Mouse (Mus musculus) liver, adult 2 months (tissue): ENCODE results near the gene Gpr137. TPM values are rescaled to one million over a fixed set of nuclear protein-coding genes. Genes with fewer than 3 reads are reported as not detected.
A peak's percentile ranks its signal among the peaks of the same experiment; 100 is the strongest.

ENCODE experiments used
- DNase-seq: peaks from one replicate; pipeline ENCODE4 v3.0.0-alpha.2; 2011; ENCODE audit warnings: low read depth, low spot score; ENCODE audit errors: extremely low read depth
- H3K27ac ChIP-seq: fragments of 200-500 bp; replicated peaks from 2 replicates; pipeline ENCODE4 v1.5.1; 2012; ENCODE audit warnings: low read depth, mild to moderate bottlenecking, control low read depth, inconsistent platforms, low read length; ENCODE audit not compliant: insufficient read depth
- H3K27me3 ChIP-seq: fragments of 200-500 bp; 2 replicates; pipeline ENCODE4 v1.6.1; 2012; ENCODE audit warnings: mild to moderate bottlenecking, moderate library complexity, low read length, inconsistent platforms; ENCODE audit not compliant: control insufficient read depth, insufficient read depth
- H3K36me3 ChIP-seq: fragments of 200-500 bp; 2 replicates; pipeline ENCODE4 v1.6.1; 2012; ENCODE audit warnings: low read length, inconsistent platforms; ENCODE audit not compliant: control insufficient read depth, insufficient read depth
- H3K4me1 ChIP-seq: fragments of 200-500 bp; 2 replicates; pipeline ENCODE4 v1.6.1; 2011; ENCODE audit warnings: low read length; ENCODE audit not compliant: control insufficient read depth, insufficient read depth
- H3K4me3 ChIP-seq: fragments of 200-500 bp; 2 replicates; pipeline ENCODE4 v1.5.1; 2011; ENCODE audit warnings: low read depth, mild to moderate bottlenecking, control low read depth, low read length, moderate library complexity; ENCODE audit not compliant: insufficient read depth
- H3K79me2 ChIP-seq: fragments of 200-500 bp; 2 replicates; pipeline ENCODE4 v1.6.1; 2012; ENCODE audit warnings: inconsistent platforms, mild to moderate bottlenecking, low read length, moderate library complexity; ENCODE audit not compliant: control insufficient read depth, insufficient read depth
- H3K9ac ChIP-seq: fragments of 200-500 bp; 2 replicates; pipeline ENCODE4 v1.6.1; 2012; ENCODE audit warnings: low read depth, mild to moderate bottlenecking, control low read depth, inconsistent platforms, low read length
- CTCF ChIP-seq: fragments of 200-500 bp; IDR thresholded peaks from 2 replicates; pipeline ENCODE4 v1.5.1; 2011; ENCODE audit warnings: low read depth, low read length, control low read depth
- POLR2A ChIP-seq: fragments of 200-500 bp; IDR thresholded peaks from 2 replicates; pipeline ENCODE4 v1.6.1; 2011; ENCODE audit warnings: low read length, control low read depth; ENCODE audit not compliant: insufficient read depth; ENCODE audit errors: extremely low read depth
- WGBS: fragments of 180-500 bp; shearing (Covaris S2); methylation state at CpG from one replicate; pipeline ENCODE4 v1.1.7; 2018; 5-methylcytosine and 5-hydroxymethylcytosine counted together
- polyA plus RNA-seq: library from polyadenylated mRNA; depleted of rRNA; stranded (reverse); fragments of >200 nt; gene quantifications from 2 replicates; pipeline ENCODE4 v1.2.3, GENCODE M21; 2012
- total RNA-seq: library from RNA; depleted of rRNA; stranded (reverse); fragments of >200 nt; gene quantifications from 2 replicates; pipeline ENCODE4 v1.2.3, GENCODE M21; 2014

Gpr137 gene
- total and polyA plus RNA-seq, 2 experiments: 12.3 to 61.1 TPM

DNA sequence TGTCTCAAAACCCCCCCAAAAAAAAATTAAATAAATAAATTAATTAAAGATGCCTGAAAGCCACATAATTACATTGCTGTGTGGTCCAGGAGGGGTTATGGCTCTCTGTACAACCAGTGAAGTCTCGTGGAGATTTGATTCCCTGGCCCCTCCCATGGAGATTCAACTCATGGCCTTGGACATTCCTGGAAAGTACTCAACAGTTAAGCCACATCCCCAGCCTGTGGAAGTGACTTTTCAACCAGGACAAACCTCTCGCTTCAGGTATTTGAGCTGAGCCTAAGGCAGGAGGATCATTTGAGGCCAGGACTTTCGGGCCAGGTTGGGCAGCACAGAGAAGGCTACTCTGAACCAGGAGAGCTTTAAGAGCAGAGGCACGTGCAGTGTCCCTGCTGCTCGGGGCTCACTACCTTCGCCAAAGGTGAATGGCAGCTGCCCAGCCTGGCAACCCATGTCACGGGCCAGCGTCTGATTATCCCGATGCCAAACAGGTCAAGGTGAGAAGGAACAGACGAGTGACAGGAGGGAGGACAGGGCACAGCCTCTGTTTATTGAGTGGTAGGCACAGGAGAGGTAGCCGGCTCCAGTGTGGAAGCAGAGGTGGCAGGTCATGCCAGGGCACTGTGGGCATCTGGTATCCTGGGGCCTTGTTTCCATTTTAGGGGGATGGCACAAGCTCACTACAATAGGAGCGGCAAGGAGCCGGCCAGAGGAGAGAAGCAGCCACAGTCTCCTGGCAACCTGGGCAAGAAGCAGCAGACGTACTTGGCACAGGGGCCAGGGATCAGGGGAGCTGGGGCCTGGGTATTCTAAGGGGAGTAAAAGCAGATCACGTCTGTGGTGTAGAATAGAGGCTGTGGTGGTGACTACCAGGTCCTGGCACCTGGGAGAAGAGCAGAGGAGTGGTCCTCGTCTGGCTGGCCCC lies 4.5 kb downstream of the Gpr137 start:
- WGBS: 30% methylated on average over 16 of the region's 16 CpGs
- Histone ChIP-seq H3K79me2 (peaks cover 4% of the 10 kb centered on the region), H3K9ac (no peak overlapping the region), H3K4me1 (peaks cover 21% of the 10 kb centered on the region), H3K27ac (peak overlapping the region; percentile 52), H3K4me3 (no peak overlapping the region), H3K27me3 (peaks cover 10% of the 10 kb centered on the region), H3K36me3 (no peaks in the 10 kb centered on the region)
- peak; percentile 90 for DNase-seq
- TF ChIP-seq CTCF: no peak
- TF ChIP-seq POLR2A: no peak

DNA sequence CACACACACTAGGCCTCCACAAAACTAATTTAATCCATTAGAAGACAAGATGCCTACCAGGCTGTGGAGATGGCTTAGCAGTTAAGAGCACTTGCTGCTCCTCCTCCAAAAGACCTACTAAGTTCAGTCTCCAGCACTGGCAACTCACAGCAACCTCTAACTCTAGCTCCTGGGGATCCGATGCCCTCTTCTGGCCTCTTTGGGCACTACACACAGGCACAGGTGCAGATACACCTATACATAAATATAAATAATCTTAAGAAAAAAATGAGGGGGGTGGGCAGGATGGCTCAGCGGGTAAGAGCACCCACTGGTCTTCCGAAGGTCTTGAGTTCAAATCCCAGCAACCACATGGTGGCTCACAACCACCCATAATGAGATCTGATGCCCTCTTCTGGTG lies 6.0 kb downstream of the Gpr137 start:
- Histone ChIP-seq H3K36me3 (no peaks in the 10 kb centered on the region), H3K79me2 (no peaks in the 10 kb centered on the region), H3K27ac (no peak overlapping the region), H3K4me1 (peaks cover 20% of the 10 kb centered on the region), H3K27me3 (peaks cover 10% of the 10 kb centered on the region), H3K9ac (no peak overlapping the region), H3K4me3 (no peak overlapping the region)
- TF ChIP-seq CTCF: peak; percentile 56; the same call in 1 of the 2 replicates
- no peak for TF ChIP-seq POLR2A
- WGBS: 44% methylated on average over 3 of the region's 3 CpGs
- no peak for DNase-seq

DNA sequence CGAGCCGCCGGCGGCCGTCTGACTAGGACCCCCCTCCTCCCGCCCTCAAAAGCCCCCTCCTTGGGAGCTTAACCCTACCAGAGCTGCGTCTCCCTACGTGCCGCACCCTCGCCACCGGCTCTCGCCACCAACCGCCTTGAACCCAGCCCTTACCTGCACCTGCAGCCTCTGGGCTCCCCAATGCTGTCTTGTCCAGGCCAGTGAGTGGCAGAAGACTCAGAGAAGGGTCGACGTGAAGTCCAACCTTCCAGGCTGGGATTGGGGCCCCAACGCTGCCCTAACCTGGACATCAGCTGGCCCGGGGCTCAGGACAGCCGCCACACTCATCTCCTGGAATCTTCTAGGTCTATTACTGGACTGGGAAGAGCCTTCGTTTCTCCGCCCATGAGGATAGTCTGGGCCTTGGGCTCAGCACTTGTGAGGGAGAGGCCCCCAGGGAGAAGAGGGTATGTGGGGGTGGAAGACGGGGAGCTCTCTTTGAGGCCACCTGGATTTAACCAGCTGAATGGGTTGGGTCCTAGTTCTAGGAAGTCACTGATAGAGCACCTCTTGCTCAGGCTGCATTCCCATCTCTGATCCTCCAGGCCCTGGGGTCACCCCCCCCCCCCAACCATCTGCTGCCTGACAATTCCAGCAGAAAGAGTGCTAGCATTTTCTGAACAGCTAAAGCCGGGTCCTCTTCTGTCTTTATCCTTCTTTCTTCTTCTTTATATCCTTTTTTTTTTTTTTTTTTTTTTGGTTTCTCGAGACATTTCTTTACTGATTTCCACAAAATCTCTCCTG lies 7.9 kb downstream of the Gpr137 start, which contains the start of gene Kcnk4:
Gene Kcnk4, minus strand, starts transcription at position 321 of the 783 bp plus-strand sequence.
- TF ChIP-seq POLR2A: no peak
- no peak for TF ChIP-seq CTCF
- Histone ChIP-seq H3K79me2 (no peaks in the 10 kb centered on the region), H3K36me3 (no peaks in the 10 kb centered on the region), H3K27me3 (peaks cover 10% of the 10 kb centered on the region), H3K4me1 (peaks cover 14% of the 10 kb centered on the region), H3K4me3 (peak within 1 kb of the TSS; percentile 27; the same call in 1 of the 2 replicates), H3K27ac (no peak within 1 kb of the TSS), H3K9ac (peak within 1 kb of the TSS; percentile 38; the same call in 1 of the 2 replicates)
- DNase-seq: no peak
- 24% methylated on average over 23 of the region's 23 CpGs for WGBS

DNA sequence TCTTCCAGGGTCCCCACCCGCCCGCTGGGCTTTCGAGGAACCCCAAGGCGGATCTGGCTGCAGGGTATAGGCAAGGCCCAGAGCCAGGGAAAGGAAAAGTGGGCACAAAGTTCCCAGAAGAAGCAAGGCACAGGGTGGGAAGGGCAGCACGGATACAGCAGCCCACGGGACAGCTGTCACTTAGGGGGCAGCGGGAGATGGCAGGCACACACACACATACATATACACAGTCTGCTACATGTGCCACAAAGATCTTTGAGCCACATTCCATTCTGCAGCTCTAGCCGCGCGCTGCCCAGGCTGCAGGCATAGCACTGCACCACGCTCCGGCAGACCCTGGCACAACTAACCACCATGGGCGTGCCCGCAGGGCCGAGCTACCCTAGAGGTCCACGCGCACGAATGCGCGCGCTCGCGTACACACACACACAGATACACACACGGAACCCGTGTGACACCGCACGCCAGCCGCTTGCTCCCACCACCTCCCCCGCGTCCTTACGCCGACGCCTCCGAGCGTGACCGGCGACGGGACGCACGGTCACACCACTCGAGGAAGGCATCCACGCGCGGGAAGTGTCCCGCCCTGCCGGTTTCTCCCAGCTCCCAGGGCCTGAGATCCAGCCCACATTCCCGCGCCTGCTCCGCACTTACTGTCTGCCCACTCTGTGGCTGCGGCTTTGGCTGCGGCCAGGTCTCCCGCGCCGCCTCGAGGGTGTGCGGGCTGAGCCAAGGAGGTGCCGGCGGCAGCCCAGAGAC lies 8.7 kb downstream of the Gpr137 start:
- peaks cover 13% of the 10 kb centered on the region for H3K4me1 ChIP-seq
- H3K4me3 ChIP-seq: peak overlapping the region; percentile 27; the same call in 1 of the 2 replicates
- no peak overlapping the region for H3K27ac ChIP-seq
- TF ChIP-seq CTCF: no peak
- TF ChIP-seq POLR2A: no peak
- H3K79me2 ChIP-seq: no peaks in the 10 kb centered on the region
- peak overlapping the region; percentile 38; the same call in 1 of the 2 replicates for H3K9ac ChIP-seq
- no peaks in the 10 kb centered on the region for H3K36me3 ChIP-seq
- DNase-seq: no peak
- H3K27me3 ChIP-seq: peaks cover 10% of the 10 kb centered on the region
- 13% methylated on average over 58 of the region's 58 CpGs for WGBS

DNA sequence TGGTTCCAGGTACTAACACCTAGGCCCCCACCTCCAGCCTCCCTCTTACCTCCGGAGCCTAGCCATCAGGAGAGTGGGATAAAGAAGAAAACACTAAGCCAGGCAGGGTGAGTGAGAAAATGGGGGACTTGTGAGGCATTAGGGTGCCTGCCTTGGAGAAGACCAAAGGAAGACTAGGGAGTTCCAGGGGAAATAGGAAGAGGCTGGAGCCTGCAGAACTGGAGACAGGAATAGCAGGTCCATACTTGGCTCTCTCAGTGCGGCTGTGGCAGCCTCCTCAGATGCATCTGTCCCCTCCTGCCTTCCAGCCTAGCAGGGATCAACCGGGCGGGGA lies 9.2 kb downstream of the Gpr137 start:
- no peaks in the 10 kb centered on the region for H3K79me2 ChIP-seq
- DNase-seq: no peak
- H3K27ac ChIP-seq: no peak overlapping the region
- TF ChIP-seq POLR2A (no peak), CTCF (no peak)
- no peaks in the 10 kb centered on the region for H3K36me3 ChIP-seq
- H3K27me3 ChIP-seq: peaks cover 10% of the 10 kb centered on the region
- H3K9ac ChIP-seq: no peak overlapping the region
- peaks cover 8% of the 10 kb centered on the region for H3K4me1 ChIP-seq
- 76% methylated on average over 4 of the region's 4 CpGs for WGBS
- H3K4me3 ChIP-seq: no peak overlapping the region
